Mouse (Mus musculus): ENCODE results near the gene Stard8. TPM values are rescaled to one million over a fixed set of nuclear protein-coding genes. Genes with fewer than 3 reads are reported as not detected.

Gene Stard8
- total and polyA plus RNA-seq, 3 experiments = 34.2 to 149 (median 56.4) TPM

- no peak for DNase-seq (ENCODE audit: low spot score)
- Histone ChIP-seq H3K9me3 (replicated peaks) (no peaks in the 10 kb centered on the region), H3K4me1 (ENCODE audit: insufficient read depth, low read depth, low read length) (peaks cover 73% of the 10 kb centered on the region), H3K4me3 (ENCODE audit: low read depth, low read length) (no peak overlapping the region), H3K36me3 (replicated peaks) (no peaks in the 10 kb centered on the region), H3K27me3 (ENCODE audit: insufficient read depth, low read length) (no peaks in the 10 kb centered on the region)
- ATAC-seq (ENCODE audit: extremely low read depth, insufficient number of reproducible peaks, low FRiP score, poor library complexity, severe bottlenecking) = no peak
- TF ChIP-seq CTCF (IDR thresholded peaks at IDR 0.05; ENCODE audit: low read depth, low read length) (no peak), POLR2AphosphoS5 (IDR thresholded peaks at IDR 0.05; ENCODE audit: insufficient replicate concordance, low read depth, low read length) (no peak), GATA1 (IDR thresholded peaks at IDR 0.05; ENCODE audit: borderline replicate concordance, low read length) (no peak), TAL1 (conservative IDR thresholded peaks at IDR 0.05; ENCODE audit: low read depth, low read length) (no peak), GATA2 (IDR thresholded peaks at IDR 0.05; ENCODE audit: borderline replicate concordance, low read depth, low read length) (no peak)
These were observed 14.8 kb downstream of the Stard8 start for GRCm38 (mm10) chrX:99017874-99018273.

- Histone ChIP-seq H3K9me3 (replicated peaks) (no peaks in the 10 kb centered on the region), H3K36me3 (replicated peaks) (no peaks in the 10 kb centered on the region), H3K4me1 (ENCODE audit: insufficient read depth, low read depth, low read length) (peaks cover 70% of the 10 kb centered on the region), H3K4me3 (ENCODE audit: low read depth, low read length) (no peak overlapping the region), H3K27me3 (ENCODE audit: insufficient read depth, low read length) (no peaks in the 10 kb centered on the region)
- TF ChIP-seq CTCF (IDR thresholded peaks at IDR 0.05; ENCODE audit: low read depth, low read length) (no peak), GATA2 (IDR thresholded peaks at IDR 0.05; ENCODE audit: borderline replicate concordance, low read depth, low read length) (no peak), POLR2AphosphoS5 (IDR thresholded peaks at IDR 0.05; ENCODE audit: insufficient replicate concordance, low read depth, low read length) (no peak), TAL1 (conservative IDR thresholded peaks at IDR 0.05; ENCODE audit: low read depth, low read length) (no peak), GATA1 (IDR thresholded peaks at IDR 0.05; ENCODE audit: borderline replicate concordance, low read length) (no peak)
- ATAC-seq (ENCODE audit: extremely low read depth, insufficient number of reproducible peaks, low FRiP score, poor library complexity, severe bottlenecking) = no peak
- DNase-seq (ENCODE audit: low spot score) = no peak
These were observed 16.3 kb downstream of the Stard8 start for GRCm38 (mm10) chrX:99019303-99019702.

DNA sequence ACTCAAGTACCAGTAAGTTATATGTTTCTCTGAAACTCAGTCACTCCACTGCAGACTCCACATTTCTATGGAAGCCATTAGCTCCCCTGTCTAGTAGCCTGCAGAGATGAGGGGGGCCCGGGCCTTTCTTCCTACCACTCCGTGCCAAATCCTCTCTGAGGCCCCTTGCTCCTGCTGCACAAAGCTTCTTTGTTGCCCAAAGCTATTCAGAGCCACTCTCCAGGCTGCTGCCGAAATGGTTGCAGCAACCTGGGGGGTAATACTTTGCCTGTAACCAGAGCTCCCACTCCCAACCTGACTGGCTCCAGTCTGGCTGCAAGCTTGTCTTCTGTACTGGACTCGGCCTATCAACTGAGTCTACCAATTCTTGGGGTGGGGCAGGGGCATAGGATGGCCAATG, 17.2 kb downstream of the Stard8 start:
- ATAC-seq (ENCODE audit: extremely low read depth, insufficient number of reproducible peaks, low FRiP score, poor library complexity, severe bottlenecking) (no peak), DNase-seq (ENCODE audit: low spot score) (no peak)
- peaks cover 62% of the 10 kb centered on the region for H3K4me1 ChIP-seq (ENCODE audit: insufficient read depth, low read depth, low read length)
- TF ChIP-seq GATA2 (IDR thresholded peaks at IDR 0.05; ENCODE audit: borderline replicate concordance, low read depth, low read length) (no peak), TAL1 (conservative IDR thresholded peaks at IDR 0.05; ENCODE audit: low read depth, low read length) (no peak), GATA1 (IDR thresholded peaks at IDR 0.05; ENCODE audit: borderline replicate concordance, low read length) (no peak), POLR2AphosphoS5 (IDR thresholded peaks at IDR 0.05; ENCODE audit: insufficient replicate concordance, low read depth, low read length) (no peak), CTCF (IDR thresholded peaks at IDR 0.05; ENCODE audit: low read depth, low read length) (no peak)
- H3K9me3 ChIP-seq (replicated peaks) = no peaks in the 10 kb centered on the region
- no peaks in the 10 kb centered on the region for H3K36me3 ChIP-seq (replicated peaks)
- H3K27me3 ChIP-seq (ENCODE audit: insufficient read depth, low read length) = no peaks in the 10 kb centered on the region
- H3K4me3 ChIP-seq (ENCODE audit: low read depth, low read length) = no peak overlapping the region

GRCm38 (mm10) chrX:99021593-99021992, 18.5 kb downstream of the Stard8 start:
- Histone ChIP-seq H3K36me3 (replicated peaks) (no peaks in the 10 kb centered on the region), H3K9me3 (replicated peaks) (no peaks in the 10 kb centered on the region), H3K4me1 (ENCODE audit: insufficient read depth, low read depth, low read length) (peaks cover 63% of the 10 kb centered on the region), H3K27me3 (ENCODE audit: insufficient read depth, low read length) (no peaks in the 10 kb centered on the region), H3K4me3 (ENCODE audit: low read depth, low read length) (no peak overlapping the region)
- TF ChIP-seq CTCF (IDR thresholded peaks at IDR 0.05; ENCODE audit: low read depth, low read length) = no peak
- no peak for TF ChIP-seq POLR2AphosphoS5 (IDR thresholded peaks at IDR 0.05; ENCODE audit: insufficient replicate concordance, low read depth, low read length)
- no peak for TF ChIP-seq TAL1 (conservative IDR thresholded peaks at IDR 0.05; ENCODE audit: low read depth, low read length)
- DNase-seq (ENCODE audit: low spot score) = no peak
- ATAC-seq (ENCODE audit: extremely low read depth, insufficient number of reproducible peaks, low FRiP score, poor library complexity, severe bottlenecking) = peak; percentile 54; the same call in 1 of the 2 replicates

- no peak for ATAC-seq (ENCODE audit: extremely low read depth, insufficient number of reproducible peaks, low FRiP score, poor library complexity, severe bottlenecking)
- Histone ChIP-seq H3K36me3 (replicated peaks) (no peaks in the 10 kb centered on the region), H3K9me3 (replicated peaks) (no peaks in the 10 kb centered on the region), H3K4me1 (ENCODE audit: insufficient read depth, low read depth, low read length) (peaks cover 56% of the 10 kb centered on the region), H3K4me3 (ENCODE audit: low read depth, low read length) (no peak overlapping the region), H3K27me3 (ENCODE audit: insufficient read depth, low read length) (no peaks in the 10 kb centered on the region)
- TF ChIP-seq TAL1 (conservative IDR thresholded peaks at IDR 0.05; ENCODE audit: low read depth, low read length) (no peak), GATA1 (IDR thresholded peaks at IDR 0.05; ENCODE audit: borderline replicate concordance, low read length) (no peak), GATA2 (IDR thresholded peaks at IDR 0.05; ENCODE audit: borderline replicate concordance, low read depth, low read length) (no peak), POLR2AphosphoS5 (IDR thresholded peaks at IDR 0.05; ENCODE audit: insufficient replicate concordance, low read depth, low read length) (no peak), CTCF (IDR thresholded peaks at IDR 0.05; ENCODE audit: low read depth, low read length) (no peak)
- no peak for DNase-seq (ENCODE audit: low spot score)
These were observed 20.9 kb downstream of the Stard8 start for GRCm38 (mm10) chrX:99023951-99024350.

DNA sequence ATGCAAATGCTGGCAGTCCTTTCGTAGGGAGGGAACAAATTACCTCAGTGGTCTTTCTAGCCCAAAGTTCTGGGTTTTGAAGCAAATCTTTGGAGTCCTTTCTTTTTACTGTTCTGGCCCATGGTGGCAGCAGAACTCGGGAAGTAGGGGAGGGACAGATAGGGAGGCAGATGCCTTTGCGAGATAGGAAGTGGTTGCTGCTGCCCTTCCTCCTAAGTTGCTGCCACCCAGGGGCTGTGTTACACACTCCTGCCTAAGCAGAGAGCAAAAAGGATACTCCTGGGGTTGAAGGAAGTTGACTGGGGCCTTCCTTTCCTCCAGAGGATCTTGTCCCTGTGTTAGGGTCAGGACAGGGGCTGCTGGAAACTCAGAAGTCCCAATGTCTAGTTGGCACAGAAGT, 32.4 kb downstream of the Stard8 start:
- peak; percentile 63 for ATAC-seq (ENCODE audit: extremely low read depth, insufficient number of reproducible peaks, low FRiP score, poor library complexity, severe bottlenecking)
- no peak for DNase-seq (ENCODE audit: low spot score)
- no peak overlapping the region; the same call in 1 of the 2 replicates for H3K4me3 ChIP-seq (ENCODE audit: low read depth, low read length)
- TF ChIP-seq CTCF (IDR thresholded peaks at IDR 0.05; ENCODE audit: low read depth, low read length) (no peak), GATA2 (IDR thresholded peaks at IDR 0.05; ENCODE audit: borderline replicate concordance, low read depth, low read length) (no peak), POLR2AphosphoS5 (IDR thresholded peaks at IDR 0.05; ENCODE audit: insufficient replicate concordance, low read depth, low read length) (no peak), TAL1 (conservative IDR thresholded peaks at IDR 0.05; ENCODE audit: low read depth, low read length) (no peak), GATA1 (IDR thresholded peaks at IDR 0.05; ENCODE audit: borderline replicate concordance, low read length) (no peak)
- peaks cover 34% of the 10 kb centered on the region for H3K4me1 ChIP-seq (ENCODE audit: insufficient read depth, low read depth, low read length)
- no peaks in the 10 kb centered on the region for H3K9me3 ChIP-seq (replicated peaks)
- no peaks in the 10 kb centered on the region for H3K27me3 ChIP-seq (ENCODE audit: insufficient read depth, low read length)
- H3K36me3 ChIP-seq (replicated peaks) = no peaks in the 10 kb centered on the region

All from G1E (cell line).